Mouse (Mus musculus) G1E (cell line): ENCODE results near the gene Kif5c.

Source experiments
- CTCF ChIP-seq: IDR thresholded peaks from 2 replicates; pipeline ENCODE4 v1.5.1; 2012; ENCODE audit warnings: low read depth, low read length, inconsistent platforms, mixed read lengths
- GATA1 ChIP-seq: IDR thresholded peaks from 2 replicates; pipeline ENCODE4 v1.6.1; 2012; ENCODE audit warnings: borderline replicate concordance, low read length, inconsistent platforms, mixed read lengths
- POLR2AphosphoS5 ChIP-seq: IDR thresholded peaks from 2 replicates; pipeline ENCODE4 v1.6.1; 2012; ENCODE audit warnings: low read depth, low read length, inconsistent platforms; ENCODE audit not compliant: insufficient replicate concordance
- TAL1 ChIP-seq: conservative IDR thresholded peaks from 2 replicates; pipeline ENCODE4 v1.6.1; 2012; ENCODE audit warnings: low read depth, low read length, inconsistent platforms, mixed read lengths

GRCm38 (mm10) chr2:49746947-49747346, 127.8 kb downstream of the Kif5c start:
- TF ChIP-seq CTCF (no peak), TAL1 (no peak), POLR2AphosphoS5 (no peak), GATA1 (no peak)
